Mouse (Mus musculus): ENCODE measurements around the gene Synm. TPM values are rescaled to one million over a fixed set of nuclear protein-coding genes. Genes with fewer than 3 reads are reported as not detected.

Synm gene
- polyA plus RNA-seq, 1 experiment from 2014 or later, result 0.07 TPM

Small RNA genes lying within 50 kb of the gene (microRNA-seq; reads per million reads assigned to microRNA genes)
- gene Gm23844, result not detected

Other genes with a start within 250 kb of the Synm start
- 7.8 and 10.8 TPM in 2 replicates for gene Lrrc28, start 114.5 kb downstream of the Synm start, polyA plus RNA-seq (2015; fragmentation: Nextera tagmentation; extraction: Ambion mirVana)
- 4.3 and 4.9 TPM in 2 replicates for gene Ttc23, start 112.3 kb downstream of the Synm start, polyA plus RNA-seq (2015; fragmentation: Nextera tagmentation; extraction: Ambion mirVana)
- gene Igf1r, start 193.1 kb upstream of the Synm start, polyA plus RNA-seq (2015; fragmentation: Nextera tagmentation; extraction: Ambion mirVana), result 4.1 and 4.3 TPM in 2 replicates

All from liver, embryonic 13.5 days (tissue).